Mouse (Mus musculus) cerebellum, adult 8-10 months (tissue): ENCODE results near the gene Coro2a.

Experiments used
- DNase-seq: peaks from one replicate; pipeline ENCODE4 v3.0.0; 2022

The Coro2a gene

GRCm38 (mm10) chr4:46555762-46556161 lies 46.2 kb downstream of the Coro2a start:
- DNase-seq = no peak

- no peak for DNase-seq
Observed at GRCm38 (mm10) chr4:46554295-46555069, 47.5 kb downstream of the Coro2a start.

- DNase-seq = peak; percentile 92
Observed at GRCm38 (mm10) chr4:46553864-46554263, 48.1 kb downstream of the Coro2a start.

- DNase-seq = no peak
Observed at GRCm38 (mm10) chr4:46550406-46550805, 51.6 kb downstream of the Coro2a start.

GRCm38 (mm10) chr4:46549979-46550378 lies 52.0 kb downstream of the Coro2a start:
- DNase-seq = no peak

GRCm38 (mm10) chr4:46546709-46547108 lies 55.3 kb downstream of the Coro2a start:
- no peak for DNase-seq

- no peak for DNase-seq
Observed at GRCm38 (mm10) chr4:46545498-46545897, 56.5 kb downstream of the Coro2a start.

GRCm38 (mm10) chr4:46544313-46544712 lies 57.7 kb downstream of the Coro2a start:
- no peak for DNase-seq

GRCm38 (mm10) chr4:46543366-46544050 lies 58.5 kb downstream of the Coro2a start:
- DNase-seq = no peak

GRCm38 (mm10) chr4:46541707-46542106 lies 60.3 kb downstream of the Coro2a start:
- no peak for DNase-seq

- DNase-seq = no peak
Observed at GRCm38 (mm10) chr4:46539167-46539566, 62.8 kb downstream of the Coro2a start.

- no peak for DNase-seq
Observed at GRCm38 (mm10) chr4:46535840-46536361, 66.1 kb downstream of the Coro2a start, which contains the start of gene Trim14. Gene Trim14, minus strand, starts transcription at chr4:46536141.

GRCm38 (mm10) chr4:46535094-46535830 lies 66.7 kb downstream of the Coro2a start:
- no peak for DNase-seq

- DNase-seq = no peak
Observed at GRCm38 (mm10) chr4:46533934-46534720, 67.9 kb downstream of the Coro2a start.

- DNase-seq = no peak
Observed at GRCm38 (mm10) chr4:46532926-46533325, 69.1 kb downstream of the Coro2a start.

GRCm38 (mm10) chr4:46532511-46532910 lies 69.5 kb downstream of the Coro2a start:
- DNase-seq = no peak

GRCm38 (mm10) chr4:46529722-46530121 lies 72.3 kb downstream of the Coro2a start:
- no peak for DNase-seq

- no peak for DNase-seq
Observed at GRCm38 (mm10) chr4:46527558-46527926, 74.5 kb downstream of the Coro2a start.

GRCm38 (mm10) chr4:46526798-46527557 lies 75.0 kb downstream of the Coro2a start:
- no peak for DNase-seq

- DNase-seq = no peak
Observed at GRCm38 (mm10) chr4:46526226-46526625, 75.8 kb downstream of the Coro2a start.

- no peak for DNase-seq
Observed at GRCm38 (mm10) chr4:46523324-46523723, 78.7 kb downstream of the Coro2a start.

- no peak for DNase-seq
Observed at GRCm38 (mm10) chr4:46521457-46521856, 80.5 kb downstream of the Coro2a start.
